In the genomic region with DNA sequence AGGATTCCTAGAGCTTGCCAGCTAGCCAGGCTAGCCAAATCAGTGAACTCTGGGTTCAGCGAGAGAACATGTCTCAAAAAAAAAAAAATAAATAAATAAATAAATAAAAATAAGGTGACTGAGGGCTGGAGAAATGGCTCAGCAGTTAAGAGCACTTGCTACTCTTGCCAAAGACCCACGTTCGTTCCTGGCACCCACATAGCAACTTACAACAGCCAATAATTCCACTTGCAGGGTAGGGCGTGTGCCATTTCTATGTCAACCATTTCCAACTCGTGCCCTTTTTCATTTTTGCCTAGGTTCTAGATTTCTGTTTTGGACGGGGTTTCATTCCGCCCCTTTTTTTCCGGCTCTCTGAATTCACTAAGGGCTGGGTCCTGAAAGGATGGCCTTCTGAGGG, we compare ENCODE assay signal across 8 mouse cellular contexts. TPM values are rescaled to one million over a fixed set of nuclear protein-coding genes. Genes with fewer than 3 reads are reported as not detected.
DNase-seq lines count a peak whose midpoint lies in the region; ATAC-seq lines count a peak whose summit lies in the region.

No protein-coding gene starts in this region.

- no peak for ATAC-seq in heart, embryonic 13.5 days (ENCODE audit: extremely low read depth, insufficient number of reproducible peaks, low FRiP score, low TSS enrichment)
- ATAC-seq in heart, embryonic 16.5 days (replicated peaks; ENCODE audit: extremely low read depth, insufficient read depth, low FRiP score): no peak

- 33% methylated on average over 8 of the region's 8 CpGs for WGBS in heart, embryonic 13.5 days
- 32% methylated on average over 8 of the region's 8 CpGs for WGBS in heart, embryonic 16.5 days
- WGBS in midbrain, embryonic 10.5 days: 35% methylated on average over 8 of the region's 8 CpGs

- no peak overlapping the region for H3K27ac ChIP-seq in heart, embryonic 13.5 days (replicated peaks)
- no peak overlapping the region for H3K27ac ChIP-seq in heart, embryonic 16.5 days (ENCODE audit: low read length)
- H3K27ac ChIP-seq in midbrain, embryonic 10.5 days (replicated peaks): peak overlapping the region; percentile 79

- H3K4me3 ChIP-seq in heart, embryonic 13.5 days: peak overlapping the region; percentile 73
- H3K4me3 ChIP-seq in heart, embryonic 16.5 days (ENCODE audit: low read length): peak overlapping the region; percentile 98
- H3K4me3 ChIP-seq in midbrain, embryonic 10.5 days: peak overlapping the region; percentile 81

- no peaks in the 10 kb centered on the region for H3K27me3 ChIP-seq in heart, embryonic 13.5 days (replicated peaks)
- H3K27me3 ChIP-seq in heart, embryonic 16.5 days (ENCODE audit: control insufficient read depth, insufficient read depth, low read length): no peaks in the 10 kb centered on the region
- no peaks in the 10 kb centered on the region for H3K27me3 ChIP-seq in midbrain, embryonic 10.5 days (ENCODE audit: low read depth, poor library complexity, severe bottlenecking)

- peaks cover 12% of the 10 kb centered on the region for H3K4me1 ChIP-seq in heart, embryonic 13.5 days
- H3K4me1 ChIP-seq in heart, embryonic 16.5 days (ENCODE audit: control insufficient read depth, insufficient read depth, low read length): peaks cover 9% of the 10 kb centered on the region
- H3K4me1 ChIP-seq in midbrain, embryonic 10.5 days: peaks cover 20% of the 10 kb centered on the region

- peak overlapping the region; percentile 72 for H3K9ac ChIP-seq in heart, embryonic 13.5 days
- peak overlapping the region; percentile 71; the same call in 1 of the 2 replicates for H3K9ac ChIP-seq in heart, embryonic 16.5 days (ENCODE audit: low read length)

- H3K9me3 ChIP-seq in heart, embryonic 13.5 days: no peaks in the 10 kb centered on the region
- no peaks in the 10 kb centered on the region for H3K9me3 ChIP-seq in heart, embryonic 16.5 days (replicated peaks; ENCODE audit: control insufficient read depth, low read length)
- no peaks in the 10 kb centered on the region for H3K9me3 ChIP-seq in midbrain, embryonic 10.5 days (replicated peaks)

- peak overlapping the region; percentile 69 for H3K4me2 ChIP-seq in heart, embryonic 13.5 days
- H3K4me2 ChIP-seq in heart, embryonic 16.5 days (ENCODE audit: low read depth, low read length): peak overlapping the region; percentile 94

- no peak for DNase-seq in heart, postnatal 4 days
- peak; percentile 6 for DNase-seq in NIH3T3 (ENCODE audit: low read depth)
- no peak for DNase-seq in midbrain, embryonic 10.5 days (ENCODE audit: low spot score)
- DNase-seq in adrenal gland, postnatal 10 days: no peak
- no peak for DNase-seq in spleen, postnatal 36 days (ENCODE audit: low spot score in 2 of 2)
- DNase-seq in kidney, adult 9 months: no peak

- peaks cover 15% of the 10 kb centered on the region for H3K36me3 ChIP-seq in heart, embryonic 13.5 days
- 0 out of 2 replicates have a peak, but pooled peaks cover under 1% of the 10 kb centered on the region for H3K36me3 ChIP-seq in heart, embryonic 16.5 days (ENCODE audit: control insufficient read depth, insufficient read depth)
- H3K36me3 ChIP-seq in midbrain, embryonic 10.5 days: peaks cover 14% of the 10 kb centered on the region

RNA-seq across cellular contexts. Expression of a gene that starts 0.7 kb away (rescaled TPM):
- 0.66 and 0.68 TPM in 2 replicates for polyA plus RNA-seq in heart, embryonic 13.5 days (2015; fragmentation: Nextera tagmentation; extraction: Ambion mirVana)
- total RNA-seq in heart, postnatal 4 days (2021): under 1 TPM; 0.47 to 0.55 TPM
- polyA plus RNA-seq in heart, embryonic 16.5 days (2015; fragmentation: Nextera tagmentation; extraction: Ambion mirVana): 0.70 and 1.6 TPM in 2 replicates
- 2.8 and 3.6 TPM in 2 replicates for polyA plus RNA-seq in midbrain, embryonic 10.5 days (2016; fragmentation: Nextera tagmentation; extraction: Ambion mirVana)
- total RNA-seq in adrenal gland, postnatal 10 days (2021): 1 to 10 TPM in 1 of 2 experiments, under 1 TPM in 1; 0.99 to 1.2 TPM

RNA-seq across cellular contexts. Expression of a gene that starts 15.3 kb away (rescaled TPM):
- polyA plus RNA-seq in heart, embryonic 13.5 days (2015; fragmentation: Nextera tagmentation; extraction: Ambion mirVana): 78.4 and 91.5 TPM in 2 replicates
- total RNA-seq in heart, postnatal 4 days (2021): 10 to 100 TPM; 38.6 to 38.8 TPM
- polyA plus RNA-seq in heart, embryonic 16.5 days (2015; fragmentation: Nextera tagmentation; extraction: Ambion mirVana): 83.3 and 86.0 TPM in 2 replicates
- polyA plus RNA-seq in midbrain, embryonic 10.5 days (2016; fragmentation: Nextera tagmentation; extraction: Ambion mirVana): 171 and 194 TPM in 2 replicates
- total RNA-seq in adrenal gland, postnatal 10 days (2021): 100 to 1,000 TPM; 145 to 162 TPM

RNA-seq across cellular contexts. Expression of a gene that starts 34.9 kb away (rescaled TPM):
- polyA plus RNA-seq in heart, embryonic 13.5 days (2015; fragmentation: Nextera tagmentation; extraction: Ambion mirVana): 8.0 and 8.8 TPM in 2 replicates
- 10 to 100 TPM; 17.7 to 18.3 TPM for total RNA-seq in heart, postnatal 4 days (2021)
- polyA plus RNA-seq in heart, embryonic 16.5 days (2015; fragmentation: Nextera tagmentation; extraction: Ambion mirVana): 10.2 and 10.7 TPM in 2 replicates
- 12.6 and 15.3 TPM in 2 replicates for polyA plus RNA-seq in midbrain, embryonic 10.5 days (2016; fragmentation: Nextera tagmentation; extraction: Ambion mirVana)
- 10 to 100 TPM; 16.0 to 19.0 TPM for total RNA-seq in adrenal gland, postnatal 10 days (2021)

RNA-seq across cellular contexts. Expression of a gene that starts 56.5 kb away (rescaled TPM):
- polyA plus RNA-seq in heart, embryonic 13.5 days (2015; fragmentation: Nextera tagmentation; extraction: Ambion mirVana): 28.9 and 29.8 TPM in 2 replicates
- 10 to 100 TPM; 19.4 to 21.6 TPM for total RNA-seq in heart, postnatal 4 days (2021)
- 27.3 and 28.8 TPM in 2 replicates for polyA plus RNA-seq in heart, embryonic 16.5 days (2015; fragmentation: Nextera tagmentation; extraction: Ambion mirVana)
- 61.5 and 71.6 TPM in 2 replicates for polyA plus RNA-seq in midbrain, embryonic 10.5 days (2016; fragmentation: Nextera tagmentation; extraction: Ambion mirVana)
- 10 to 100 TPM in 1 of 2 experiments, 1 to 10 TPM in 1; 7.1 to 10.5 TPM for total RNA-seq in adrenal gland, postnatal 10 days (2021)

RNA-seq across cellular contexts. Expression of a gene that starts 56.8 kb away (rescaled TPM):
- polyA plus RNA-seq in heart, embryonic 13.5 days (2015; fragmentation: Nextera tagmentation; extraction: Ambion mirVana): 101 and 111 TPM in 2 replicates
- total RNA-seq in heart, postnatal 4 days (2021): 10 to 100 TPM; 55.0 to 55.2 TPM
- polyA plus RNA-seq in heart, embryonic 16.5 days (2015; fragmentation: Nextera tagmentation; extraction: Ambion mirVana): 126 and 133 TPM in 2 replicates
- 74.6 and 81.5 TPM in 2 replicates for polyA plus RNA-seq in midbrain, embryonic 10.5 days (2016; fragmentation: Nextera tagmentation; extraction: Ambion mirVana)
- total RNA-seq in adrenal gland, postnatal 10 days (2021): 10 to 100 TPM; 40.1 to 46.4 TPM
